15 mouse cellular contexts compared by ENCODE assay signal in genomic region chr17:30727788-30728187, GRCm38 (mm10).
DNase-seq lines count a peak whose midpoint lies in the region; ATAC-seq and TF ChIP-seq lines count a peak whose summit lies in the region.
"Had no signal": no experiment of that assay in that cellular context is flagged by ENCODE, and none has a peak within 500 bp of the region (broad histone marks: within the 10 kb centered on the region; RNA-seq: fewer than 3 reads in every experiment).

No protein-coding gene starts in this region.

- no peaks in the 10 kb centered on the region for H3K36me3 ChIP-seq in liver, embryonic 14.5 days (replicated peaks; ENCODE audit: control insufficient read depth, insufficient read depth, low read depth)
- no peaks in the 10 kb centered on the region for H3K36me3 ChIP-seq in liver, embryonic 11.5 days (ENCODE audit: control insufficient read depth, insufficient read depth, low read length)
- H3K36me3 ChIP-seq in CH12.LX (replicated peaks in 1 of 2; ENCODE audit: control insufficient read depth in 1 of 2, insufficient read depth in 1 of 2, low read length in 1 of 2), result no peaks in the 10 kb centered on the region
- H3K36me3 ChIP-seq: embryonic facial prominence, embryonic 15.5 days; midbrain, embryonic 12.5 days; neural tube, embryonic 13.5 days had no signal

- H3K9me3 ChIP-seq in liver, embryonic 14.5 days (ENCODE audit: control insufficient read depth, low read length), result no peaks in the 10 kb centered on the region
- H3K9me3 ChIP-seq in liver, embryonic 11.5 days (ENCODE audit: control insufficient read depth, low read length), result no peaks in the 10 kb centered on the region
- H3K9me3 ChIP-seq in CH12.LX (replicated peaks; ENCODE audit: low read length), result no peaks in the 10 kb centered on the region
- H3K9me3 ChIP-seq: embryonic facial prominence, embryonic 15.5 days; midbrain, embryonic 12.5 days; neural tube, embryonic 13.5 days had no signal

- peak; percentile 12 for TF ChIP-seq RAD21 in CH12.LX (IDR thresholded peaks at IDR 0.05; ENCODE audit: low read depth, low read length)

- ATAC-seq in liver, embryonic 14.5 days (ENCODE audit: insufficient read depth), result no peak
- no peak for ATAC-seq in liver, embryonic 11.5 days (replicated peaks; ENCODE audit: low FRiP score)
- ATAC-seq: forebrain, embryonic 16.5 days; intestine, embryonic 16.5 days had no signal

- H3K4me2 ChIP-seq in liver, embryonic 14.5 days (ENCODE audit: low read depth), result no peak overlapping the region
- H3K4me2 ChIP-seq in liver, embryonic 11.5 days, result no peak overlapping the region
- H3K4me2 ChIP-seq in CH12.LX (ENCODE audit: insufficient read depth, low read depth, poor library complexity, severe bottlenecking), result no peak overlapping the region
- H3K4me2 ChIP-seq: embryonic facial prominence, embryonic 15.5 days; midbrain, embryonic 12.5 days; neural tube, embryonic 13.5 days had no signal

- TF ChIP-seq POLR2A in cerebellum, adult 2 months (IDR thresholded peaks at IDR 0.05; ENCODE audit: borderline replicate concordance, insufficient read depth, low read length), result no peak
- TF ChIP-seq POLR2A in CH12.LX (IDR thresholded peaks at IDR 0.05; ENCODE audit: low read depth, low read length), result no peak

- peak; percentile 12; the same call in 1 of the 2 replicates for TF ChIP-seq CTCF in cerebellum, adult 2 months (IDR thresholded peaks at IDR 0.05; ENCODE audit: borderline replicate concordance, insufficient read depth, low read depth, low read length)
- TF ChIP-seq CTCF in liver, embryonic 14.5 days (IDR thresholded peaks at IDR 0.05; ENCODE audit: low read depth), result peak; percentile 76
- peak; percentile 58 to 89 for TF ChIP-seq CTCF in CH12.LX (conservative IDR thresholded peaks at IDR 0.05 in 1 of 2, IDR thresholded peaks at IDR 0.05 in 1 of 2; ENCODE audit: low read depth in 2 of 2, low read length in 2 of 2)

- dilution Hi-C loops in CH12.LX (cut with MboI; ENCODE audit: extremely low pct_ligation_motif_present, extremely low pct_unique_long_range_greater_than_20kb, low sequenced_read_pairs), result no loop called here

- no peak for DNase-seq in cerebellum, adult 2 months
- no peak for DNase-seq in cerebellum, adult 9-11 months
- no peak for DNase-seq in liver, embryonic 14.5 days (ENCODE audit: low read depth in 3 of 3, low spot score in 3 of 3)
- DNase-seq in liver, embryonic 11.5 days (ENCODE audit: low spot score), result no peak
- DNase-seq in CH12.LX (ENCODE audit: extremely low read depth), result peak; percentile 20
- DNase-seq in c-Kit-negative CD71-positive TER-119-positive erythroid progenitor cells, embryonic 14.5 days (ENCODE audit: low read depth, low spot score), result peak; percentile 12
- DNase-seq in cerebellum, adult 11 months, result no peak
- DNase-seq in heart, adult 8-10 months (ENCODE audit: low spot score), result no peak
- DNase-seq: cerebellum, postnatal 14 days; heart, postnatal 14 days had no signal

- H3K9ac ChIP-seq in liver, embryonic 14.5 days (replicated peaks), result no peak overlapping the region
- H3K9ac ChIP-seq in liver, embryonic 11.5 days (ENCODE audit: low read depth, low read length), result no peak overlapping the region
- H3K9ac ChIP-seq in CH12.LX (ENCODE audit: insufficient read depth, low read depth), result no peak overlapping the region
- H3K9ac ChIP-seq: embryonic facial prominence, embryonic 15.5 days; midbrain, embryonic 12.5 days; neural tube, embryonic 13.5 days had no signal

- in situ Hi-C loops in CH12.LX (cut with MboI; ENCODE audit: low pct_ligation_motif_present, low pct_unique_long_range_greater_than_20kb, low sequenced_read_pairs), result no loop called here

- H3K27ac ChIP-seq in cerebellum, adult 2 months (ENCODE audit: insufficient read depth, low read length), result no peak overlapping the region
- H3K27ac ChIP-seq in liver, embryonic 14.5 days, result no peak overlapping the region
- no peak overlapping the region for H3K27ac ChIP-seq in liver, embryonic 11.5 days (ENCODE audit: low read depth, low read length)
- H3K27ac ChIP-seq in CH12.LX (ENCODE audit: insufficient read depth, low read depth), result no peak overlapping the region
- H3K27ac ChIP-seq: embryonic facial prominence, embryonic 15.5 days; midbrain, embryonic 12.5 days; neural tube, embryonic 13.5 days had no signal

- no peak overlapping the region for H3K4me3 ChIP-seq in cerebellum, adult 2 months (replicated peaks; ENCODE audit: insufficient read depth, low read depth, low read length)
- H3K4me3 ChIP-seq in liver, embryonic 14.5 days (ENCODE audit: insufficient read depth in 1 of 2, low read depth in 2 of 2, low read length in 2 of 2), result no peak overlapping the region
- no peak overlapping the region for H3K4me3 ChIP-seq in liver, embryonic 11.5 days (ENCODE audit: low read depth, low read length)
- no peak overlapping the region for H3K4me3 ChIP-seq in CH12.LX (replicated peaks in 1 of 3; ENCODE audit: low read depth in 2 of 3, low read length in 2 of 3, poor library complexity in 1 of 3)
- H3K4me3 ChIP-seq: embryonic facial prominence, embryonic 15.5 days; midbrain, embryonic 12.5 days; neural tube, embryonic 13.5 days had no signal

- no peaks in the 10 kb centered on the region for H3K27me3 ChIP-seq in cerebellum, adult 2 months (ENCODE audit: control insufficient read depth, insufficient read depth, low read length)
- no peaks in the 10 kb centered on the region for H3K27me3 ChIP-seq in liver, embryonic 14.5 days (ENCODE audit: control insufficient read depth, insufficient read depth, low read length)
- H3K27me3 ChIP-seq in liver, embryonic 11.5 days (replicated peaks; ENCODE audit: control insufficient read depth, insufficient read depth, low read length), result no peaks in the 10 kb centered on the region
- H3K27me3 ChIP-seq in CH12.LX (replicated peaks), result no peaks in the 10 kb centered on the region
- H3K27me3 ChIP-seq: embryonic facial prominence, embryonic 15.5 days; midbrain, embryonic 12.5 days; neural tube, embryonic 13.5 days had no signal

- H3K79me2 ChIP-seq in CH12.LX (replicated peaks; ENCODE audit: control insufficient read depth, extremely low read depth, insufficient read depth, poor library complexity, severe bottlenecking), result no peaks in the 10 kb centered on the region

- 59% methylated on average over 4 of the region's 4 CpGs for WGBS in cerebellum, adult 2 months
- WGBS in liver, embryonic 14.5 days (ENCODE audit: insufficient replicate concordance), result 45% methylated on average over 4 of the region's 4 CpGs
- 48% methylated on average over 4 of the region's 4 CpGs for WGBS in liver, embryonic 11.5 days

- no peak for TF ChIP-seq EP300 in liver, embryonic 14.5 days (IDR thresholded peaks at IDR 0.05; ENCODE audit: low read depth)
- no peak for TF ChIP-seq EP300 in CH12.LX (IDR thresholded peaks at IDR 0.05; ENCODE audit: low read length)

- H3K4me1 ChIP-seq in cerebellum, adult 2 months (ENCODE audit: control insufficient read depth, insufficient read depth, low read length), result no peaks in the 10 kb centered on the region
- no peaks in the 10 kb centered on the region for H3K4me1 ChIP-seq in liver, embryonic 14.5 days (replicated peaks; ENCODE audit: control insufficient read depth in 2 of 2, insufficient read depth in 2 of 2, low read length in 1 of 2)
- no peaks in the 10 kb centered on the region for H3K4me1 ChIP-seq in liver, embryonic 11.5 days (replicated peaks; ENCODE audit: control insufficient read depth, insufficient read depth, low read length)
- H3K4me1 ChIP-seq in CH12.LX (ENCODE audit: control insufficient read depth in 1 of 2, insufficient read depth in 2 of 2), result peaks cover 0 to 6% of the 10 kb centered on the region in 2 experiments; a peak in 2 of 4 replicates
- H3K4me1 ChIP-seq: embryonic facial prominence, embryonic 15.5 days; midbrain, embryonic 12.5 days; neural tube, embryonic 13.5 days had no signal

TF ChIP-seq in CH12.LX, 34 proteins besides CTCF, POLR2A, EP300 and RAD21:
- TF ChIP-seq SMC3 (IDR thresholded peaks at IDR 0.05; ENCODE audit: low read depth, low read length), result peak; percentile 26; the same call in 1 of the 2 replicates
- TF ChIP-seq GABPA (IDR thresholded peaks at IDR 0.05; ENCODE audit: insufficient replicate concordance, low read depth, low read length), result no peak

Comparison
In these comparisons a context has a peak if more than half of its experiments do, and no peak if none do; other contexts are left out.
1. DNase-seq: peak in CH12.LX (single experiment) and c-Kit-negative CD71-positive TER-119-positive erythroid progenitor cells, embryonic 14.5 days (single experiment); none in cerebellum, adult 2 months (0 of 2), cerebellum, adult 9-11 months (single experiment), liver, embryonic 14.5 days (0 of 3), liver, embryonic 11.5 days (single experiment), cerebellum, adult 11 months (single experiment) and heart, adult 8-10 months (single experiment).
2. CTCF ChIP-seq: peak in every context shown above with its lines; median percentile 76 in liver, embryonic 14.5 days; 74 in CH12.LX; 12 in cerebellum, adult 2 months.